Mouse (Mus musculus) brain, embryonic 14.5 days (tissue): Measurements from ENCODE around the gene Zfp266. TPM values are rescaled to one million over a fixed set of nuclear protein-coding genes. Genes with fewer than 3 reads are reported as not detected.

Experiments used
- DNase-seq: peaks from one replicate; pipeline ENCODE4 v3.0.0-alpha.2; 2011; ENCODE audit warnings: low read depth
- CTCF ChIP-seq: fragments of 200-500 bp; IDR thresholded peaks from 2 replicates; pipeline ENCODE4 v1.5.1; 2012; ENCODE audit warnings: inconsistent platforms, mild to moderate bottlenecking, moderate library complexity, borderline replicate concordance; ENCODE audit not compliant: insufficient read depth, insufficient read length; ENCODE audit errors: extremely low read depth
- POLR2A ChIP-seq: fragments of 200-500 bp; IDR thresholded peaks from 2 replicates; pipeline ENCODE4 v1.6.1; 2012; ENCODE audit warnings: mild to moderate bottlenecking, inconsistent platforms, borderline replicate concordance; ENCODE audit not compliant: poor library complexity, insufficient read depth, insufficient read length, severe bottlenecking; ENCODE audit errors: extremely low read depth
- polyA plus RNA-seq: library from polyadenylated mRNA; depleted of rRNA; stranded (reverse); fragments of >200 nt; gene quantifications from 2 replicates; pipeline ENCODE4 v1.2.3, GENCODE M21; 2012; rRNA removed

Zfp266 gene
- polyA plus RNA-seq, 1 experiment: 56.4 TPM

GRCm38 (mm10) chr9:20479396-20479795 lies 41.8 kb downstream of the Zfp266 start:
- no peak for DNase-seq
- TF ChIP-seq POLR2A (no peak), CTCF (no peak)

- TF ChIP-seq CTCF (no peak), POLR2A (no peak)
- DNase-seq: no peak
These were observed 44.6 kb downstream of the Zfp266 start for GRCm38 (mm10) chr9:20476632-20477031.

- TF ChIP-seq POLR2A (no peak), CTCF (peak; percentile 76; the same call in 1 of the 2 replicates)
- peak; percentile 82 for DNase-seq
These were observed 54.3 kb downstream of the Zfp266 start for GRCm38 (mm10) chr9:20466761-20467442.

- peak; percentile 92 for DNase-seq
- TF ChIP-seq POLR2A: no peak
- no peak for TF ChIP-seq CTCF
These were observed 61.6 kb downstream of the Zfp266 start, which contains the start of gene Zfp26 for GRCm38 (mm10) chr9:20459377-20460317. Gene Zfp26, minus strand, starts transcription at chr9:20460162.

GRCm38 (mm10) chr9:20453647-20454046 lies 67.6 kb downstream of the Zfp266 start:
- TF ChIP-seq CTCF: no peak
- TF ChIP-seq POLR2A: no peak
- no peak for DNase-seq

GRCm38 (mm10) chr9:20451493-20451892 lies 69.7 kb downstream of the Zfp266 start:
- TF ChIP-seq POLR2A: no peak
- TF ChIP-seq CTCF: no peak
- DNase-seq: no peak

Other genes with a start within 250 kb of the Zfp266 start
- not detected in 2 replicates for gene Olfr39, start 239.1 kb downstream of the Zfp266 start, polyA plus RNA-seq
- gene Olfr873, start 222.9 kb downstream of the Zfp266 start, polyA plus RNA-seq: not detected in 2 replicates
- 0.10 and 0.25 TPM in 2 replicates for gene Olfr18, start 185.3 kb downstream of the Zfp266 start, polyA plus RNA-seq
- 21.5 and 28.2 TPM in 2 replicates for gene Zfp560, start 136.2 kb downstream of the Zfp266 start, polyA plus RNA-seq
- 16.3 and 17.9 TPM in 2 replicates for gene Zfp26, start 61.3 kb downstream of the Zfp266 start, polyA plus RNA-seq
- 25.3 and 29.1 TPM in 2 replicates for gene Zfp426, start 28.7 kb downstream of the Zfp266 start, polyA plus RNA-seq
- 22.5 and 26.5 TPM in 2 replicates for gene Zfp846, start 59.9 kb upstream of the Zfp266 start, polyA plus RNA-seq
- 360 and 463 TPM in 2 replicates for gene Ubl5, start 121.5 kb upstream of the Zfp266 start, polyA plus RNA-seq
- gene Fbxl12, start 123.3 kb upstream of the Zfp266 start, polyA plus RNA-seq: 34.7 and 40.0 TPM in 2 replicates
- 34.4 and 41.6 TPM in 2 replicates for gene Pin1, start 130.7 kb upstream of the Zfp266 start, polyA plus RNA-seq
- gene Olfm2, start 224.9 kb upstream of the Zfp266 start, polyA plus RNA-seq: 139 and 162 TPM in 2 replicates